Mouse (Mus musculus) thymus, adult 2 months (tissue): Measurements from ENCODE around the gene Fbp1.

Source experiments
- CTCF ChIP-seq: fragments of 200-500 bp; IDR thresholded peaks from 2 replicates; pipeline ENCODE4 v1.5.1; 2012; ENCODE audit warnings: mild to moderate bottlenecking, control low read depth, low read length, moderate library complexity, borderline replicate concordance; ENCODE audit not compliant: control insufficient read depth, poor library complexity, insufficient read depth; ENCODE audit errors: extremely low read depth
- POLR2A ChIP-seq: fragments of 200-500 bp; IDR thresholded peaks from 2 replicates; pipeline ENCODE4 v1.6.1; 2012; ENCODE audit warnings: mild to moderate bottlenecking, low read length, control low read depth, moderate library complexity; ENCODE audit not compliant: control insufficient read depth, poor library complexity, insufficient read depth; ENCODE audit errors: extremely low read depth

DNA sequence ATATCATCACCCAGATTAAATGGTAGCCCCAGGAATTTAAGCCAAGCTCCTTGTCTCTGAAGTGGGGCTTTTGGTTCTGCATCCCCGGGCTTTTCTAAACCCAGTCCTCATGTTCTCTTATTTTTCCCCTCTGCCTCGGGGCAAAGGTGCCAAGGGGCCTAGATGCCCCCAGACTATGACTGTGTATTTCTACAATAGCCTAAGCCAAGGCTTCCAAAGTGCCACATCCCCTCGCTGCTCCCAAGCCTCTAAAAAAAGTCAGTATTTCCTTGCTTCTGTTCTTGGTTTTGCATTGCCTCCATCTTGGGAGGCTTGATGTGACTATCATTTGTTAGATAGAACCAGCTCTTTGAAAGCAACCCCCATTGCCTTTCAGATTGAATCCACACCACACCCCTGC is 3.5 kb downstream of the Fbp1 start:
- TF ChIP-seq CTCF: no peak
- TF ChIP-seq POLR2A: no peak
